Mouse (Mus musculus) heart, adult 11 months (tissue): Measurements from ENCODE around the gene Krtap5-1.
"Not testable (repeated sequence)": the region's sequence is repeated elsewhere in the genome, so short reads cannot be mapped to it uniquely, and the experiment has no call there.

Source experiments
- DNase-seq: peaks from one replicate; pipeline ENCODE4 v3.0.0; 2022

Gene Krtap5-1

GRCm38 (mm10) chr7:142296108-142296507 lies 810 bp downstream of the Krtap5-1 start:
- DNase-seq, result peak; percentile 85

- peak; percentile 83 for DNase-seq
Measured at GRCm38 (mm10) chr7:142295418-142295817, 1.5 kb downstream of the Krtap5-1 start.

- DNase-seq, result peak; percentile 82
Measured at GRCm38 (mm10) chr7:142293851-142294250, 3.1 kb downstream of the Krtap5-1 start.

GRCm38 (mm10) chr7:142285910-142286612 lies 10.9 kb downstream of the Krtap5-1 start:
- DNase-seq, result peak; percentile 80

- peak; percentile 92 for DNase-seq
Measured at GRCm38 (mm10) chr7:142285130-142285835, 11.6 kb downstream of the Krtap5-1 start.

- peak; percentile 97 for DNase-seq
Measured at GRCm38 (mm10) chr7:142284615-142285080, 12.3 kb downstream of the Krtap5-1 start.

- peak; percentile 96 for DNase-seq
Measured at GRCm38 (mm10) chr7:142284023-142284591, 12.8 kb downstream of the Krtap5-1 start.

- DNase-seq, result not testable (repeated sequence)
Measured at GRCm38 (mm10) chr7:142282847-142283246, 14.1 kb downstream of the Krtap5-1 start.

GRCm38 (mm10) chr7:142279291-142279690 lies 17.6 kb downstream of the Krtap5-1 start:
- not testable (repeated sequence) for DNase-seq

- DNase-seq, result not testable (repeated sequence)
Measured at GRCm38 (mm10) chr7:142278183-142278582, 18.7 kb downstream of the Krtap5-1 start.

GRCm38 (mm10) chr7:142274263-142274662 lies 22.7 kb downstream of the Krtap5-1 start, which contains the start of gene Gm4559:
TSS of gene Gm4559 (minus strand) at chr7:142274363.
- DNase-seq, result not testable (repeated sequence)

GRCm38 (mm10) chr7:142258254-142258653 lies 38.7 kb downstream of the Krtap5-1 start, which contains the start of gene Gm2431:
TSS of gene Gm2431 (minus strand) at chr7:142258354.
- DNase-seq, result not testable (repeated sequence)

- no peak for DNase-seq
Measured at GRCm38 (mm10) chr7:142255517-142255916, 41.4 kb downstream of the Krtap5-1 start.

- no peak for DNase-seq
Measured at GRCm38 (mm10) chr7:142249824-142250223, 47.1 kb downstream of the Krtap5-1 start.
